Mouse (Mus musculus) small intestine, adult 2 months (tissue): ENCODE data around the gene Scgb1a1. TPM values are rescaled to one million over a fixed set of nuclear protein-coding genes. Genes with fewer than 3 reads are reported as not detected.

Source experiments
- H3K27ac ChIP-seq: fragments of 200-500 bp; 2 replicates; pipeline ENCODE4 v1.5.1; 2012; ENCODE audit warnings: low read depth, low read length, control low read depth, inconsistent platforms; ENCODE audit not compliant: insufficient read depth
- H3K27me3 ChIP-seq: fragments of 200-500 bp; 2 replicates; pipeline ENCODE4 v1.6.1; 2012; ENCODE audit warnings: mild to moderate bottlenecking, moderate library complexity, low read length, inconsistent platforms; ENCODE audit not compliant: control insufficient read depth, insufficient read depth
- H3K36me3 ChIP-seq: fragments of 200-500 bp; 2 replicates; pipeline ENCODE4 v1.6.1; 2012; ENCODE audit warnings: mild to moderate bottlenecking, low read length, control low read depth, inconsistent platforms; ENCODE audit not compliant: control insufficient read depth, insufficient read depth
- H3K4me1 ChIP-seq: fragments of 200-500 bp; 2 replicates; pipeline ENCODE4 v1.6.1; 2012; ENCODE audit warnings: low read length, inconsistent platforms, mixed read lengths; ENCODE audit not compliant: control insufficient read depth, insufficient read depth, insufficient read length
- H3K4me3 ChIP-seq: fragments of 200-500 bp; 2 replicates; pipeline ENCODE4 v1.5.1; 2012; ENCODE audit warnings: low read depth, mild to moderate bottlenecking, control low read depth, inconsistent platforms, low read length, moderate library complexity
- CTCF ChIP-seq: fragments of 200-500 bp; IDR thresholded peaks from 2 replicates; pipeline ENCODE4 v1.5.1; 2012; ENCODE audit warnings: low read depth, mild to moderate bottlenecking, control low read depth, inconsistent platforms, low read length, moderate library complexity, mixed read lengths; ENCODE audit not compliant: insufficient replicate concordance, insufficient read length; ENCODE audit errors: extremely low read depth
- POLR2A ChIP-seq: fragments of 200-500 bp; IDR thresholded peaks from 2 replicates; pipeline ENCODE4 v1.6.1; 2012; ENCODE audit warnings: low read depth, mild to moderate bottlenecking, control low read depth, inconsistent platforms, low read length, moderate library complexity
- WGBS: fragments of 180-500 bp; shearing (Covaris S2); methylation state at CpG from one replicate; pipeline ENCODE4 v1.1.7; 2018; 5-methylcytosine and 5-hydroxymethylcytosine counted together
- polyA plus RNA-seq: library from polyadenylated mRNA; depleted of rRNA; stranded (reverse); fragments of >200 nt; gene quantifications from 2 replicates; pipeline ENCODE4 v1.2.3, GENCODE M21; 2012

Scgb1a1 gene
- polyA plus RNA-seq, 1 experiment: 3.7 TPM

DNA sequence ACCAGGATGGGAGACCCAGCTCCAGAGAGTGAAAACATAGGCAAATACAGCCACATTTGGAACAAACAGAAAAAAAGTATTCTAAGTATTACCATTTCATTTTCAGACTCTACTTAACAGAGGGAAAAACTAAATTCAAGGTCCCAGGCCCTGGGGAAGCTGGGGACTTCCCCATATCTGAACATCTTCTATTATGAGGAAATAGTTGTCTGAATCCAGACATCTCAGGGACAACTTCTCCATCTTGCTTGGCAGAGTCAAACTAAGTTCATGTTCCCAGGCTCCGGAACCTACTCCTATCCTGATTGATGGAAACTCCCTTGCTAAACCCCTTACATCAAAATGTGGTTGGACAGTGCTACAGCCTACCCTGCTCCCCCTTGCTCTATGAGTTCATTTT, 34.6 kb upstream of the Scgb1a1 start:
- Histone ChIP-seq H3K4me1 (no peaks in the 10 kb centered on the region), H3K27ac (no peak overlapping the region), H3K36me3 (no peaks in the 10 kb centered on the region), H3K27me3 (no peaks in the 10 kb centered on the region), H3K4me3 (no peak overlapping the region)
- TF ChIP-seq POLR2A (no peak), CTCF (no peak)
- whole genome bisulfite sequencing: 93% methylated on average over 1 of the region's 1 CpGs

DNA sequence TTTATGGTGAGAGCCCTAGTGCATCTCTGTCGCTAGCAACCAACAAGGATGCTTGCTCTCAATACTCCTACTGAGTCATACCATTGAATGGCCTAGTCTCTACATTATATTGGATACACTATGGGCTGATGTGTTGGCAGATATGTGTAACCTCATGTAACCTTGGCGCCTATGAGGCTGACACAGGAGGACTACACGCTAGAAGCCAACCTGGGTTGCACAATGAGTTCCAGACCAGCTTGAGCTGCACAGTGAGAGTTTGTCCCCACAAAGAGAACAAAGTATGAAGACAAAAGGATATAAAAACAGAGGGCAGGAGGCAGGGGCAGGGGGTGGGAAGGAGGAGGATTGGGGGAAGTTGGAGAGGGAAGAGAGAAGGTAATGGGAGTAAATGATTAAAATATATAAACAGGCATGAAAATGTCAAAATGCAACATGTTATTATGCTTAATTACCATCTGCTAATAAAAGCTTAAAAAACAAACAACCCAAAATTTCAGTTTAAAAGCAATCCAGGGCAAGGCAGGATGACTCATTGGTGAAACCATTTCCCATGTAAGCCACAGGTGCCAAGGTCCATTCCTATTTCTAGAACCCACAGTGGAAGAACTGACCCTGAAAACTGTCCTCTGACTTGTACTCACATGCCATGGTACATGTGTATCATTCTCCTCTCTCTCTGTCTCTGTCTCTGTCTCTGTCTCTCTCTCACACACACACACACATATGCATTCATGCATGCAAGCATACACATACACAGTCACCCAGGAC, 32.1 kb upstream of the Scgb1a1 start:
- no peak for TF ChIP-seq CTCF
- no peak for TF ChIP-seq POLR2A
- Histone ChIP-seq H3K36me3 (peaks cover 1% of the 10 kb centered on the region; the same call in 1 of the 2 replicates), H3K27me3 (no peaks in the 10 kb centered on the region), H3K4me1 (no peaks in the 10 kb centered on the region), H3K4me3 (no peak overlapping the region), H3K27ac (no peak overlapping the region)
- 93% methylated on average over 3 of the region's 3 CpGs for WGBS

GRCm38 (mm10) chr19:9117275-9117674, 29.5 kb upstream of the Scgb1a1 start:
- Histone ChIP-seq H3K27ac (no peak overlapping the region), H3K4me1 (no peaks in the 10 kb centered on the region), H3K36me3 (peaks cover 1% of the 10 kb centered on the region; the same call in 1 of the 2 replicates), H3K27me3 (no peaks in the 10 kb centered on the region), H3K4me3 (no peak overlapping the region)
- 77% methylated on average over 5 of the region's 5 CpGs for WGBS
- TF ChIP-seq POLR2A (no peak), CTCF (no peak)

- Histone ChIP-seq H3K36me3 (peaks cover 1% of the 10 kb centered on the region; the same call in 1 of the 2 replicates), H3K4me1 (no peaks in the 10 kb centered on the region), H3K27ac (no peak overlapping the region), H3K27me3 (no peaks in the 10 kb centered on the region), H3K4me3 (no peak overlapping the region)
- WGBS: 67% methylated on average over 4 of the region's 4 CpGs
- TF ChIP-seq POLR2A (no peak), CTCF (no peak)
Observed at GRCm38 (mm10) chr19:9116268-9116667, 28.5 kb upstream of the Scgb1a1 start.

- TF ChIP-seq CTCF: no peak
- no peak for TF ChIP-seq POLR2A
- H3K27ac ChIP-seq: no peak overlapping the region
- H3K4me3 ChIP-seq: no peak overlapping the region
- H3K4me1 ChIP-seq: no peaks in the 10 kb centered on the region
- WGBS: 75% methylated on average over 8 of the region's 8 CpGs
- peaks cover 1% of the 10 kb centered on the region; the same call in 1 of the 2 replicates for H3K36me3 ChIP-seq
- H3K27me3 ChIP-seq: no peaks in the 10 kb centered on the region
Observed at GRCm38 (mm10) chr19:9112043-9112442, 24.3 kb upstream of the Scgb1a1 start.

DNA sequence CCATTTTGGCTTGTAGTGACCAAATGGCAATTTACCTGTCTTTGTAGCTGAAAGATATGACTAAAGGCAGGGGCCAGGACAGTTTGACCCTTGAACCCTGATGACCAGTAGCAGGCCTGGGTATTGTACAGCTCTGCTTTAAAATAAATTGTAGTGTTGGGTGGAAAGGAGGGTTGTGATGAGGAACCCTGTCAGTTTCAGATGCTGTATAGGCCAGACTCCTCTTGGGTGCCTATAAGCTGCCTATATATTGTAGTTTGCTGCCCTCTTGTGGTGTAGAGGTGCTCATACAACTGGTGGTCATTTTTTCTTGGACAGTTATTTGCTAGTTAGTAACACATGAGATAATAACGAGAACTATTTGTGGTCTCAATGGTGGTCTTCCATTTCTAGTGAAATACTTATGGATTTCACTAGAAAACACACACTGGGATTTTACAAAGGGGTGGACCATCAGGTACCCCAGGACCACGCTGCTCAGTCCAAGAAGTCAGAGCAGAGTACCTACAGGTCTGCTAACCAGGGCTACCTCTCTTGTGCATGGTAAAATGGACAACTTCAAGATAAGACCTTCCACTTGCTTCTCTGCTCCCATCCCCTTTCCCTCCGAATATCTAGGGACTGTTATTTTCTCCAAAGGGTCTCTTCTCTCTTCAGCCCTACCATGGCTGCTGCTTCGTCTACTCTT, 22.6 kb upstream of the Scgb1a1 start:
- Histone ChIP-seq H3K27ac (no peak overlapping the region), H3K36me3 (no peaks in the 10 kb centered on the region)
- WGBS: 54% methylated on average over 4 of the region's 4 CpGs

GRCm38 (mm10) chr19:9108536-9108935, 20.8 kb upstream of the Scgb1a1 start:
- TF ChIP-seq POLR2A (no peak), CTCF (no peak)
- peaks cover 2% of the 10 kb centered on the region; the same call in 1 of the 2 replicates for H3K4me1 ChIP-seq
- H3K36me3 ChIP-seq: no peaks in the 10 kb centered on the region
- WGBS: 74% methylated on average over 1 of the region's 1 CpGs
- no peak overlapping the region for H3K27ac ChIP-seq
- H3K27me3 ChIP-seq: no peaks in the 10 kb centered on the region
- no peak overlapping the region for H3K4me3 ChIP-seq

More for the DNA sequence above, 22.6 kb upstream of the Scgb1a1 start:
- peaks cover 2% of the 10 kb centered on the region; the same call in 1 of the 2 replicates for H3K4me1 ChIP-seq
- no peak overlapping the region for H3K4me3 ChIP-seq
- no peaks in the 10 kb centered on the region for H3K27me3 ChIP-seq
- TF ChIP-seq CTCF: no peak
- no peak for TF ChIP-seq POLR2A
